Mouse (Mus musculus) heart, postnatal 25 days (tissue): ENCODE results near the gene Enox1. TPM values are rescaled to one million over a fixed set of nuclear protein-coding genes. Genes with fewer than 3 reads are reported as not detected.

Experiments
- DNase-seq: peaks from one replicate; pipeline ENCODE4 v3.0.0; 2022; ENCODE audit warnings: low spot score
- intact Hi-C: fragments of 180-260 bp; cut with DNase I; formaldehyde crosslinking; loops from one replicate; pipeline ENCODE4 v1.15.1; 2025
- total RNA-seq, 2 experiments: library from RNA; stranded (reverse); gene quantifications; 2 replicates each; pipeline ENCODE4 v1.2.3; 2021

Enox1 gene
- total RNA-seq, 2 experiments from 2014 or later: 1.1 to 1.3 TPM

DNA sequence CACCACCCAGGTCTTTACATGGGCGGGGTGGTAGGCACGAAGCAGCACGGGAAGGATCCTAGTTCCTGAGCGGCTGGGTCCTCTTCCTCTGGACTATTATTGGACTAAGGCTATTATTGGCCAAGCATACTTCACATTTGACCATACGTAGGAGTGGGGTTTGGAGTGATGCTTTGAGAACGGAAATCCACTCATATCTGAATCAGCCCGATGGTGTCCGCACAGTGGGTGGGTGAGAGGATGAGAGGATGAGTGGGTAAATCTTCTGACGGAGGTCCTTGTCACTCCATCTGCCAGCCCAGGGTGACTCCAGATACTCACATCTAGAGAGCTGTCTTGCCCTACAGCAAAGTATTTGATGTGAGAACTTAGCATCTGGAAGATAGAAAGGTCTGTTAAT, 253.8 kb downstream of the Enox1 start:
- intact Hi-C loops: no loop called here
- DNase-seq: no peak

DNA sequence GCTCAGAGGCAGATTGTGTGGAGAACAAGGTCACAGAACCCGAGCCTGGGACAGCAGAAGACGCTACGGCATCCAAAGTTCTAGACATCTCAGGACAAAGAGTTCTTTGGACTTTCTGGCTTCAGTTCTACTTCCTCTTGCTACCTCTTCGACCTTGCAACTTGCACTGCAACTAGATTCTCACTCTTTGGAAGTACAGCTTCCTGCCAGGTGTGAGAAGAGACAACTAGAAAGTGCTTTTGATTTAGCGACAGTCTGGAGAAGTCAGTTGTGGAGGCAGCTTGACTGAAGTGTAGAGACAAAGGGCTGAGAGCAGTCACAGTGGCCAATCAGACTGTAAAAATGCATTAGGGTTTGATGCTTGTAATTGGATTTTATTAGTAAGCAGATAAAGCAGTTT, 256.5 kb downstream of the Enox1 start:
- intact Hi-C loops: no loop called here
- no peak for DNase-seq

DNA sequence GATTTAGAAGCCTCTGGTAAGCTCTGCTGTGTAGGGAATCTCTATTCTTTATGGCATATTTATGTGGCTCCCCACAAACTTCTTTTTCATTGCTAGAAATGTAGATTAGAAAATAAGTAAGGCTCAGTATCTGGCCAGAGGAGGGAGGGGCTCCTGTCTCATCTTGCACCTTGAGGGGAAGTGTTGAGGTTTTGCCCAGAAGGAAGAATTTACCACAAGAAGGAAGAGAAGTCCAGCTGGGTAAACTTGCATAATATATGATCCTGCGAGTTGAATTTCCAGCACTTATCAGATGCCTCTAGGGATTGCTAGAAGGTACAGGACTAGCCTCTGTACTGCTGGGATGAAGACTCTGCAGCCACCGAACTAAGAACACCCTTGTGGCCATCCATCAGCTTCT, 259.8 kb downstream of the Enox1 start:
- intact Hi-C loops: no loop called here
- no peak for DNase-seq

DNA sequence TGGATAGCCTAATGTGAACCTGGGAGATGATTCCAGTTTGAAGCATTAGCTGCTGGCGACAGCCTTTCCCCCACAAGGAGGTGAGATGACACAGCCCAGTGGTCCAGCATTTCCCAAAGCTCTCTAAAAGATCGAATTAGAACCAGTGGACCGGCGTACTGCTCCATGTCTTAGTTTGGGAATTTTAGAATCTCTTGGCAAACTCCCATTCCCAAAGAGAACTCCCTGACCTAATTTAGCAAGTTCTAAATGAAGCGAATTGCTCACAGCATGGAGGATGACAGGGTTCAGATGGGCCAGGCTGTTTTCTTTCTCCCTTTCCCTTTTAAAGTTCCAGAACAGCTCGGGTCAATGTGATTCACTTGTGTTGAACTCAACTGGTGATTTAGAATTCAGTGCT, 264.5 kb downstream of the Enox1 start:
- intact Hi-C loops: no loop called here
- DNase-seq: no peak

DNA sequence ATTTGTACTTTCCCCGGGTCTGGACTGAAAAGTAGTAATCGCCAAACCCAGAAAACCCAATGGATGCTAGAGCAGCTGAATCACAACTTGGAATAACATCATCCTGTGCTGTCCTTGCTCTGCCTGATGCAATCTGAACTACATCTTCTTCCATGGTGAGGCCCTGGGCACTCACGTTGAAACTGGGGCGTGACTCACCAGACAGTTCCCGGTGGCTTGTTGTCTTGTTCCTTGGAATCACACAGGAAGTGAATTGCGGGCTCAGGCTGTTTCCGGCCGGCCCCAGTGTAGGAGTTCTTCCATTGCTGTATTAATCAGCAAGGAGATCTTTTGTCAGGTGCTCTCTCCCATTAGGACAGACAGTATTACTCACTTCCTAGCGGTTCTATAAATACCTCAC, 266.6 kb downstream of the Enox1 start:
- intact Hi-C loops: no loop called here
- no peak for DNase-seq

DNA sequence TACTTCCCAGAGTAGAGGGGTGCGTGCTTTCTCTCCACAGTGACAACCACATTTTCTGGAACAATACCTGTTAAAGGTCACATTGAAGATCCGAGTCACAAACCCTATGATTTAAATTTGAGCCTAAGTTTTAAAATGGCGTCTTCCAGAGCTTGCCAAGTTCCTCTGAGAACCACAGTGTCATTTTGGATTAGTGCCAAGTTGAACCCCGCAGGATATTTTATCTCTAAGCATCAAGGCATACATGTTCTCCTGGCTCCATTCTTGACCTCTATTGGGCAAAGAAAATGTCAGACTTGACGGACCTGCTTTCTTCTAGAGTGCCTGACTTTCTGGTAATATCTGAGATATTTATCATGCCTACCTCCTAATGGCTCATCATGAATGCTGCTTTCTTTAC, 282.9 kb downstream of the Enox1 start:
- intact Hi-C loops: no loop called here
- DNase-seq: no peak

DNA sequence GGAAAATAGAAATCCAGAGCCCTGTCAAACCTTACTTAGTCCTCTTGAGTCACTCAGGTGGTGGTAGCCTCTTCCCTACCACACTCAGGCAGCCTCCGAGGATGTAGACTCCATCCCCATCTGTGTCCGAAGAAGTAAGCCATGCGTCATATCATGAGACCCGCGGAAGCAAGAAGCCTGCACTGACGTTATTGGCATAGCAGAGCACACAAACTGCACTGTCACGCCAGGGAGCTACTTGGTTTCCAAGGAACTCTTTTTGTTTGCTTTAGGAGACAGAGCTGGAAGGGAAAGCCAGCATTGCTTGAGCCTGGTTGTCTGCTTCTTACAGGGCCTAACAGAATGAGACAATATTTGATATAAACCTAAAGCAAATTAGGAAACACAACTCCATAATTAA, 284.2 kb downstream of the Enox1 start:
- intact Hi-C loops: no loop called here
- no peak for DNase-seq

DNA sequence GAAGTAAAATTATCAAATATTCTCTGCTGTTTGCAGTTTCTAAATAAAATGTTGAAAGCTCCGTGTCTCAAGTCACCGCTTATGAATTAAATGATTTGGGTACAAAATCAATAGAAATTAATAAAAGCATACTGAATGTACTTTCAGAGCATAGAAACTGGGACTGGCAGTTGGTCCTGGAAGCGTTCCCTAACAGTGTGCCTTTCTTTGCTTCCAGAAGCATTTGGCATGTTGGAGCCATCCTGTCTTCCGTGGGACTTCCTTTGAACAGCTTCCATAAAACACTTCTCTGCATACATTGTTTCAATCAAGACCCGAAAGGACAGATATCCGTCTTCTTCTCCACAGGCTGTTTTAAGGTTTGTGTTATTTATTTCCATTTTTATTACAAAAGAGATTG, 285.0 kb downstream of the Enox1 start:
- intact Hi-C loops: no loop called here
- DNase-seq: no peak

DNA sequence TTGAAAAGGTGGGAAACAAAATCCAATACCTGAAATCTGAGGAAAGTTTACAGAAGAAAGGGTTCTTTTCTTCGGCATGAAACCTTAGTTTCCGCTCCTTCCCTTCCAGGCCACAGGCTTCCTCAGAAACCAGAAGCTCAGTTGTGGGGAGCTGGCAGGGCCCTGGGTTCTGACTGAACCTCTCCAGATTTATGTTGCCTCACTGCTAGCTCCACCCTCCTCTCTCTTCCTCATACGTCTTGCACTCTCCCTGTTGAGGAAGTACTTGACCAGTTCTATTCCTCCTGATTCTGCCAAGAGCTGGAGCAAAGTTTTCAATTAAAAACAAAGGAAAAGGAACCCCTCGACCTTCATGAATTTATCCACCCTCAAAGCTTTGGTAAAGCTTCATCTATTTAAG, 291.4 kb downstream of the Enox1 start:
- intact Hi-C loops: no loop called here
- DNase-seq: no peak

DNA sequence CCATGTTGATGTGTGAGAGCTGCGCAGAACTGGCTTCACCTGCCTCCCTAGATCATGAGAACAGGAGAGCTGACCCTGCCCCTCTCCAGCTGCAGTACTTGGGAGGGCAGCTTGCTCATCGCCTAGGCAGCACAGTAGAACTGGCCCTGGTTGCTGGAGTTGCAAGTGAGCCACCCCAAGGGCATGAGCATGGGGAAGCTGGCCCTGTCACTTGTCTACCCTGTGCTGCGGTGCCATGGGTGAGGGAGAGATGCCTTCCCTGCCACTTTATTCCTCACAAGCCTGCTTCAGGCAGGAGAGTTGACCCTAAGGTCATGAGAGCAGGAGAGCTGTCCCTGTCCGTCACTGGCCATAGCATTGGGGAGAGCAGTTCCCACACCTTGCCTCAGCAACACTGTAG, 295.4 kb downstream of the Enox1 start:
- intact Hi-C loops: no loop called here
- no peak for DNase-seq

DNA sequence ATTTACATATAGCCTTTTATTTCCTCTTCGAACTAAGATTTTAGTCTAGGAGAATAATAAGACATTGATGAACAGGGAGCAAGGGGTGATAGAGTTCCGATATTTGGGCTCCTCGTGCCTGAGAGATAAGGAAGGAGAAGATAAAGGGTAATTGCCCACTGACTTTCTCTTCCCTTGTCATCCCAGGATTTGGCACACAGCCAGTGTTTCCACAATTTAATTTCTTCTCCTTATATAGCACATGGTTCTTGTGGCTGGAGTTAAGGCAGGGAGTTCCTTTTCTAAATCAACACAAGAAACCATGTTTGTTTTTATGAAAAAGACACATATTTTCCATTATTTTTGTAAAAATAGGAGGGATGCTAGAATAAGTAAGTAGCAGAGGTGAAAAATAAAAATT, 299.5 kb downstream of the Enox1 start:
- intact Hi-C loops: no loop called here
- no peak for DNase-seq

DNA sequence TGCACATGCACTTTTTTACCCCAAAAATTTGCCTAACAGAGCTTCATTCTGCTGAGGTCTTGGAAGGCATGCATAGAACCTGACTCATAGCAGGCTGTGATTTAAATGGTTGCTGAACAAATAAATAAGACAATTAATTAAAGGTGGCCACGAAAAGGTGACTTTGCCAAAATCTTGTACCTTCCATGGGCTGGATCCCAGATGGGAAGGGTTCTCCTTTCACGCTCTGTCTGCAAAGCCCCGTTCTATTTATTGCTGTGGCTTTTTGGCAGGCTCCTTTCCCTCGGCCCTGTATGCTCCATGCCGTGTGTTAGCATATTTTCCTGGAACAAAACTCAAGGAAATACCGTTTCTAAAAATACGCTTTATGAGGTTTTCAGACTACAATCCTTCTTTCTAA, 300.3 kb downstream of the Enox1 start:
- DNase-seq: no peak
- intact Hi-C loops: no loop called here

DNA sequence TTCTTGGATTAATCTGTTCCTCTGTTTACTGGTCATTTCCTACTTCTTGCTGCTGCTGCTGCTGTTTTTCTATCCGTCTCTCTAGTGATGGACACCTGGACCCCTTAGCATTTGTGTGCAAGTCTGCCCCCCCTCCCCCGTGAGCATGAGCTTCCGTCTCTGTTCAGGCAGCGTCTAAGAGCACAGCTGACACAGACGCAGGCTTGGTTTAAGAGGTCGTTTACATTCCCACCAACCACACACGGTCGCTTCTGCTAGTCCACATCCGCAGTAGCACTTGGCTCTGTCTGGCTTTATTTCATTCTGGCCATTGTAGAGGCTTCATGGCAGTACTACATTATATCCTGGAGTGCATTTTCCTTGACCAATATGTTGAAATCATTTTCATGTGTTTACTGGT, 301.7 kb downstream of the Enox1 start:
- no peak for DNase-seq
- intact Hi-C loops: no loop called here

DNA sequence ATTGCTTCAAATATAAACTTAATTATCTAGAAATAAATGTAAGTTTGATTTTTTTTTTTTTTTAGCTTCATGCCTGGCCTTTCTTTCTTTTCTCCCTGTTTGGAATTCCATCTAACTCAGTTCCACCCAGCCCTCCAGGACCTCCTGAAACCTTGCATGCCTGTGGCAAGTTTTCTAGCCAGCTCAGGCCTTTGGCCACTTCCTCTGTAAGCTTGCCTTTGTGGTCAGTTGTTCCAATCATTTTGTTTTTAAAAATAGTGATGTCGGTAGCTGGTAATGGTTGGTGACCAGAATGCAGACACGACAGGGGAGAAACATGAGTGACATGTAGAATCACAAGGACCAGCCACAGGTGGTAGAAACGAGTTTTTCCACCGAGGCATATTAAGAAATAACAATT, 307.4 kb downstream of the Enox1 start:
- intact Hi-C loops: no loop called here
- no peak for DNase-seq

DNA sequence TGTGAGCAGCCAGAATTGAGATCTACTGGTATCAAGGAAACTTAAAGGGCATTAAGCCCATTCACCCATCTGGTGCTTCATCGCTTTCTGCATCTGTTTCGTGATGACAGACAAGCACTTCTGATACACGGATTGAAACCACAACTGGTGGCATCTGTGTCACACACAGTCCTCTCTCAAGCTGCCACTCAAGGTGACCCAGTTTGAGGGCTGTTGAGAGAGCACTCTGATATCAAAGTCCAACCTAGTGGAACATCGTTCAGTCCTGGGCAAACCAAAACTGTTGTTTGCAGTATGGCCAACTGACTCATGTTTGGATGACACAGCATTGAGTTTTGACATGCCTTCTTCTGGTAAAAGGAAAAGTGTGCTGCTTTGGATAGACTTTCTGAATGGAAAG, 308.2 kb downstream of the Enox1 start:
- intact Hi-C loops: no loop called here

DNA sequence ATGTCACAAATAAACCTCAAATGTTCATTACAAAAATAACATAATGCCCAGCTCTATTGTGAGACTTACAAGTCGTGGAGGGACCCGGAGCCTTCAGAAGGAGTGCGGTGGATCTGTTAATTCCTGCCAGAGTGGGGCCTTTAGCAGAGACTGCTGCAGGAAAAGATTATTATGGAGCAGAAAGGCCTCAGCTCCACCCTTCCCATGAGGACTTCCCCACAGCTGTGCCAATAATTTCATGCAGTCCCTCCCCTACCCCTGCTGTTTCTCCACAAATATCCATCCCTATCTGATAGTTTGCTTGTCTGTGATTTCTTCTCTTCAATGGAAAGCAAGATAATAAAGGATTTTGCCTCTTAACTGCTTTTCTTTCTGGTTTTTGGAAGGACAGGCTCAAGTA, 314.0 kb downstream of the Enox1 start:
- intact Hi-C loops: loop anchor here (10.0 kb wide), 1 partner anchor 326 kb away; no protein-coding TSS in a partner anchor
- DNase-seq: no peak

More for the DNA sequence above, 308.2 kb downstream of the Enox1 start:
- no peak for DNase-seq

DNA sequence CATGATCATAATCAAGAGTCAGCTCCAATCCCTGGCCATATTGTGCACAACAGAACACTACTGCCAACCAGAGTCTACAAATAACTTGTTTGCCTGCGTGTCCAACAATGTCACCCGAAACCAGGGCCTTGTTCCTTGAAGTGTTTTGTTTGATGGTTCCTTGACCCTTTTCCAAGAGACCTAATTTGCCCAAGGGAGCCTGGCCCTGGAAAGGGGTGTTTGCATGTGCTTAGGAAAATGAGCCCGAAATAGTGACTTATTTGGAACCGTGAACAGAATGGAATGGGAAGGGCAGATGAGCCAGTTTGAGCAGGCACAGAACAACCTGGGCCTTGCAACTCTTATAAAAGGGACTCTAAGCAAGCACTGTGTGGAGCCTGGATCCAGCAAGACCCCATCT, 316.9 kb downstream of the Enox1 start:
- DNase-seq: no peak
- intact Hi-C loops: loop anchor here (10.0 kb wide), 1 partner anchor 329 kb away; no protein-coding TSS in a partner anchor

DNA sequence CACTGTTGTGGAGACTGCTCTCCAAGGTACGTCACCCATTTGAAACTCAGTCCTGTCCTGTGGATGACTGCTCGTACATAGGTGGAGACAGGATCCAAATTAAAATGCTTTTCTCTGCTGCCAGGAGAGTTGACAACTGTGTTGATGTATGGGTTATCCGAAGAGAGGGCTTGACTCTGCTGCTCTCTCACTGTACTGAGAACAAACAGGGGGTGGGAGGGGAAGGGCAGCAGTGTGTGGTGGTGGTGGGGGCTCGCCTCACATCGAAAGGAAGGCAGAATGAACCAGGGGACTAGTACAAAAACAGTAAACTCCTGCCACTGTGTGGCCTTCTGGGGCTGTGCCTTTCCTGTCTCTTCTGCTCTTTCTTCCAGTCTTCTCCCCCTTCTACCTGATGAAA, 317.5 kb downstream of the Enox1 start:
- no peak for DNase-seq
- intact Hi-C loops: loop anchor here (10.0 kb wide), 1 partner anchor 329 kb away; no protein-coding TSS in a partner anchor

DNA sequence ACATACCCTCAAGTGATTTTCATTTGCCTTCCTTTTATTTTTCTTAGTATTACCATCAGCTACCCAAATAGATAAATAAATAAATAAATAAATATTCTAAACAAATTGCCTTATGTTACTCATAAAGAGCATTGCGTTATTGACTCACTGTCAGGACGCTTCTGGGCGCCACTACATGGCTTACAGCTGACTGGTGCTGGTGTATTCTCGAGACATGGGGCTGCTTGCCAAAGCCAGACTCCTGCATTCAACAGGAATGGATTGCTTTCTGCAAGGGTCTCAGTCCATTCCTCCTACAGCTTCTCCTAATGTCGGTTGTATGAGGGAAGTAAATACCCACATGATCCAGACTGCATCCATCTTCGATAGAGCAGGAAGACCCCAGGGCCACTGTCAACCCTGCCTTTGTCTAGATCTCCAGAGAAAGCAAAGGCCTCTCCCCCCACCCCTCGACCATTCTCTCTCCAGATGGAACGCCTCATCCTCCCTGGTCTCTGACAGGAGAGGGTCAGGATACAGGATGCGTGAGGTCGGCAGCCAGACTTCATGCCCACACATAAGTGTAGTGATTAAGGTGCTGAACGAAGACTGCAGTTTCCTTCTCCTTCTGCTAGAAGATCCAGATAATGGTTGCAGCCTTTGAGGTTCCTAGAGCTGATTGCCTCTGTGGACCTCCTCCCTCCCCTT, 318.7 kb downstream of the Enox1 start:
- no peak for DNase-seq
- intact Hi-C loops: loop anchor here (10.0 kb wide), 1 partner anchor 330 kb away; no protein-coding TSS in a partner anchor

DNA sequence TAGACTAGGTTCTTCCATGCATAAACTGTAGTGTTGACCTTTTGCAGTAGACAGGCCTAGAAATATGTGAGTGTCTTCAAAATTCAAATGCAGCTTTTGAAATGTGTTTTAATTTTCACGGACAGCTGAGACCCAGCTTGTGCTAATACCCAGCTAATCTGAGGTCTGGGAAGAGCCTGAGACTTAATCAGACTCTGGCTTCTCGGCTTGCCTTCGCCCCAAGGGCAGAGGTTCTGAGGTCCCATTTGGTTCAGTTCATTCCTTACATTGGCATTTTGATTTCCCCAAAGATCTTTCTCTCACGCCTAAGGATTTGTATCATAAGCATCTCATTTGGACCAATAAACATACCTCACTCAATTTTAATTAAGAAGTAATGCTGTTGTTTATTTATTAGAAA, 321.1 kb downstream of the Enox1 start:
- intact Hi-C loops: loop anchor here (10.0 kb wide), 1 partner anchor 333 kb away; no protein-coding TSS in a partner anchor
- DNase-seq: no peak

DNA sequence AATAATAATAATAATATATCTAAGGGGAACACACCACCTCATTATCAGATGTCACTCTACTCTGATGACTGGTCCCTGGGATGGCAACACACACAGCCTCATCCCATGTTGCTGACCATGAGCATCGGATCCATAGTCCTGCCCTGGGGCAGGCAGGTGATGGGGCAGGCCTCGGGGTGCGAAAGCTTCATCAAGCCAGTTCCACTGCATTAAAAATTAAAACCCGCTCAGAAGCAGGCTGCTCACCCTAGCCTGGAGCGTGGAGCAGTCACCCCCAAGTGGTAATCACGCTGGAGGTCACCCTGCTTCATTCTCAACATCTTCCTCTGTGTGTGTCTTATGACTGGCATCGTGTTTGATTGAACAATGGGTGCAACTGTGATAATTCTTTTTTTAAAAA, 321.6 kb downstream of the Enox1 start:
- no peak for DNase-seq
- intact Hi-C loops: loop anchor here (10.0 kb wide), 1 partner anchor 333 kb away; no protein-coding TSS in a partner anchor

DNA sequence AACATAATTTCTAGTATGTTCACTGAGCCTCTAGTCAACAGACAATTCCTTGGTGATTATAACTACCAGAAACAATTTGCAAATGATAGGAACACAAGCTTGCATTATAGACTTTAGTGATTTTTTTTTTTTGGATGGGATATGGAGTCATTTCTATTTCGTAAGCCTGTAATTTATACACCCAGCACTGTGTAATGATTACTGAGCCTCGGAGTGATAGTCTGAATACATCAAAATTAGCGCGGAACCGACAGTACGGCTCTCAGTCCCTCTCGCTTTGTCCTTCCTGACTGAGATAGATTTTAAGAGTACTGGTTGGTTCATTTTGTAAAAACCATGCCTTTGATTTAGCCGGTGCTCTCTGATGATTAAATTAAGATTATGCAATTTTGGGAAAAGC, 322.1 kb downstream of the Enox1 start:
- DNase-seq: no peak
- intact Hi-C loops: loop anchor here (10.0 kb wide), 1 partner anchor 334 kb away; no protein-coding TSS in a partner anchor
